Mouse (Mus musculus) testis, adult 2 months (tissue): ENCODE measurements around the gene Slc39a11.

Experiments used
- CTCF ChIP-seq: fragments of 200-500 bp; IDR thresholded peaks from 2 replicates; pipeline ENCODE4 v1.5.1; 2012; ENCODE audit warnings: low read depth, mild to moderate bottlenecking, inconsistent platforms, low read length, moderate library complexity; ENCODE audit not compliant: control insufficient read depth, insufficient read depth, insufficient replicate concordance
- POLR2A ChIP-seq: fragments of 200-500 bp; IDR thresholded peaks from 2 replicates; pipeline ENCODE4 v1.6.1; 2012; ENCODE audit warnings: low read depth, mild to moderate bottlenecking, inconsistent platforms, low read length, moderate library complexity; ENCODE audit not compliant: control insufficient read depth

DNA sequence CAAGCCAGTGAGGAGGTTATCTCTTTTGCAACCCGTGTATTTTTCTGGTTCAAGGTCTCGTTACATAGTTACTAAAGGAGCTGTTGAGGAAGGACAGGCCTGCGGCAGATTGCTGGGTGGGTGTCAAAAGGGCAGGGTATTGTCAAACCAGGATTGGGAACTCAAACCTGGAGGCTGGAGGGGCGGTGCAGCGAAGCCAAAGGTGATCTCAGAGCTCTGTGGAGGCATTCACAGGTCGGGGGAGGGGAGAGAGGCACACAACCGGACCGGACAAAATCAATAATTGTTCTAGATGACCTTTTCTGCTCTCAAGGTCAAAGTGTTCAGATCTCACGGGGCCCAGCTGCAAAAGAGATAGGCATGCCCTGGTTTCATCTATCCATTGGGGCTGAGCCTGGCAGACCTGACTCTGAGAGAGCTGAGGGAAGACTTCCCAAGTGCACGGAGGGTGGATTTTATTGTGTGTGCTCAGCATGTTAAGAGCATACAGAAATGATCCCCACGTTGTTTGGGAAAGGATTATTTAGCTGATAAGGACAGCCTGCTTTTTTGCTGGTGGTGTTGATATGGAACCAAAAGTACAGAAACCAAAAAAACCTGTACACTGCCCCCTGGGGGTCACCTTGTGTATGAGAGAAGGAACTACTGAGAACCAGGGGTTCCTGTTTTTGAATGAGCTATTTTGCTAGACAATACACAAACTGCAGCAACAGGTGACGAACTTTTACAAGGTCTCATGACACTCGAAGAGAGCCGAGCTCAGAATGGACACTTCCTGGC, 32.6 kb downstream of the Slc39a11 start:
- TF ChIP-seq CTCF (no peak), POLR2A (no peak)
